Mouse (Mus musculus) Patski (cell line): ENCODE data around the gene Cnmd. TPM values are rescaled to one million over a fixed set of nuclear protein-coding genes. Genes with fewer than 3 reads are reported as not detected.

ENCODE experiments used
- ATAC-seq: fragments of 100-300 bp; one replicate; pipeline ENCODE4 v1.8.0; 2021
- CTCF ChIA-PET: fragments of 350-600 bp; sonication (Branson Sonifier 250); formaldehyde crosslinking; loops from one replicate; lab custom pipeline; 2022; ENCODE audit warnings: inconsistent platforms; lab: Charles Lee
- POLR2A ChIA-PET: fragments of 350-600 bp; sonication (Branson Sonifier 250); formaldehyde crosslinking; loops from one replicate; lab custom pipeline; 2022; ENCODE audit warnings: antibody characterized with exemption, inconsistent platforms; lab: Charles Lee
- DNase-seq: peaks from one replicate; pipeline ENCODE4 v3.0.0-alpha.2; 2011; ENCODE audit warnings: low read depth, low spot score
- H3K27me3 ChIP-seq: fragments of 371-371 bp; one replicate; pipeline ENCODE4 v1.5.1; 2021
- CTCF ChIP-seq: fragments of 100-300 bp; IDR thresholded peaks from one replicate; pipeline ENCODE4 v1.5.1; 2021
- in situ Hi-C: fragments of 300-500 bp; cut with MboI; formaldehyde crosslinking; loops from 3 replicates; pipeline ENCODE4 v1.11.1; 2018; ENCODE audit warnings: low pct_unique_long_range_greater_than_20kb, mixed read lengths
- polyA plus RNA-seq: library from polyadenylated mRNA; unstranded; gene quantifications from one replicate; pipeline ENCODE4 v1.2.3, GENCODE M21; 2021

Gene Cnmd
- polyA plus RNA-seq, 1 experiment from 2014 or later, result 2.5 TPM

DNA sequence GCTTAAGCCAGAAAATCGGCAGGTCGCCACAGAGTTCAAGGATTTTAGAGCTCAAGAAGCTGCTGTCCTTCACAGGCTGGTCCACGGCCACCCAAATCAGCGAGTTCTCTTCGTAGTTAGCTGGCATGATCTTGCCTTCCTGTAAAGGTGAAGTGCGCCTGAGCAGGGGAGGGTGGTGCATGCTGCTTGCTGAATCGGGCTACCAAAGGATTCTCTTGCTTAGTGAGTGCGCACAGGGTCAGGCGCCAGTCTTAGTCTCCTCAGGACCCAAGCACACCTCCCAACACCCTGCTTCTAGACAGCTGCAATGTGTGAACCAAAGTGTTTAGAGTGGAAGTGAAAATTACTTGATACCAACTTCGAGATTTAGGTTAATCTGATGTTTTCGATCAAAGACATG is 16.6 kb downstream of the Cnmd start:
- H3K27me3 ChIP-seq, result no peaks in the 10 kb centered on the region
- DNase-seq (no peak), ATAC-seq (no peak)
- POLR2A ChIA-PET, result no interaction called here
- in situ Hi-C loops, result no loop called here
- TF ChIP-seq CTCF, result no peak
- CTCF ChIA-PET, result no interaction called here

DNA sequence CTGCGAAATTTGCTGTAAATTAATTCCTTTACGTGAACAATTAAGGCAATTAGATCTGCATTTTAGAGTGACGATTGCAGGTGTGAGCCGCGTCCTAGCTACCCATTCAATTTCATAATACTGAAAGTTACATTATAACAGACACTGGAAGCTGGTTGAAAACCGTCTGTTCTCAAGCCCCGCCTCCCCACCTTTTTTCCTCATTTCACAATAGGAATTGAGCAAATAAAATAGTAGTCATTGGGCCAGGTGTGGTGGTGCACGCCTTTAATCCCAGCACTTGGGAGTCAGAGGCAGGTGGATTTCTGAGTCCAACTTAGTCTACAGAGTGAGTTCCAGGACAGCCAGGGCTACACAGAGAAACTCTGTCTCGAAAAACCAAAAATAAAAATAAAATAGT is 19.9 kb downstream of the Cnmd start:
- no peak for DNase-seq
- CTCF ChIA-PET, result no interaction called here
- no peak for ATAC-seq
- in situ Hi-C loops, result no loop called here
- POLR2A ChIA-PET, result no interaction called here
- TF ChIP-seq CTCF, result no peak
- no peaks in the 10 kb centered on the region for H3K27me3 ChIP-seq

DNA sequence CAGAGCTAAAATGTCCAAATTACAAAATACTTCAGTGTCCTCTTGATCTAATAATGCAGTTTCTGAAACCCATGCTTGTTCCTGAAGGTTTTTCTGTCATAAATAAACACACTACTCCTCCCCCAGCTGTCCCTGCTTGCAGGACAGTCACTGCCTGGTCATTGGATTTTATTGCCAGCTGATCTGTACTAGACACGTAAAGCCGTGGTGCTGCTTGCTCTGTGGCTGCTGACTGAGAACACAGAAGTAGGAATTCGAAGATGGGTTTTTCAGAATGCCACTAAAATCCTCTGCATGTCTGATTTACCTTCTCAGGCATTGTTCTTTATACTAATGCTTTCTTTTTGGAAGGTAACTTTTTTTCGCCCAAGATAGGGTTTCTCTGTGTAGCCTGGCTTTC is 25.2 kb downstream of the Cnmd start:
- ATAC-seq, result no peak
- DNase-seq, result no peak
- no peak for TF ChIP-seq CTCF
- CTCF ChIA-PET, result no interaction called here
- in situ Hi-C loops, result no loop called here
- H3K27me3 ChIP-seq, result no peaks in the 10 kb centered on the region
- POLR2A ChIA-PET, result no interaction called here

DNA sequence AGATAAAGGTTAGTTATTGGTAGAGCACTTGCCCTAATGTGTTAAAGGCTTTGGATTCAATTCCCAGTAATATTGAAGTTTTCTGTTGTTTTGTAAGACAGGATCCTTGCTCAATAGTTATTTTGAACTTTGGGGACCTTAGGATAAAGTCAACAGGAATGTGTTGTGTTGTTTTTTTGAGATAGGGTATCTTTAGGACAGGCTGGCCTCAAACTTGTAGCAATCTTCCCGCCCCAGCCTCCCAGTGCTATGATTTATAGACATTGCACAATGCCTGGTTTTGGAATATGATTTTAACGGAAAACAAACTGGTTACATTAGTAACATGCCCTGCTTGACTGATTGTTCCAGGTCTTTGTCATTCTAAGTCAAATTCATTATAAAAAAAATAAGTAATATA is 28.8 kb downstream of the Cnmd start:
- CTCF ChIA-PET, result no interaction called here
- TF ChIP-seq CTCF, result no peak
- no peak for DNase-seq

DNA sequence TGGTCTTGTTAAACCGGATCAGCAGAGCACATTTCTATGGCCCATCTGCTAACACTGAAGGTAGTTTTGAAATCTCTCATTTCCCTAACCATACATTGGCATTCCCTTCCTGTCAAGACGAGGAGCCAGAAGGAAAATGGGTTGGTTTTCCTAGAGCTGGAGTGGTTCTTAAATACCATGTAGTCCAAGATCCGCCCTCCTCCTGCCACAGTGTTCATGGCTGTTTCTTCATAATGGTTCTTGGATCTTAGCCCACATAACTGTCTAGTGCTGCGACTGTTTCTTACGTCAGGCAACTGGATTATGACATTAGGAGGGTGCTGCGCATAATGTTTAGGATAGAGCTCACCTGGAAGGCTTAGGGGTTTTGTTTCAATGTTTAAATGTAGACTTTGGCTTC is 29.6 kb downstream of the Cnmd start:
- ChIA-PET CTCF (interaction anchor here (1.0 to 1.2 kb wide), 2 partner anchors 14 to 106 kb away, joined by 3 read pairs; no protein-coding TSS in a partner anchor), POLR2A (no interaction called here)
- ATAC-seq (no peak), DNase-seq (no peak)
- TF ChIP-seq CTCF, result no peak
- in situ Hi-C loops, result no loop called here
- no peaks in the 10 kb centered on the region for H3K27me3 ChIP-seq

More for the DNA sequence above, 28.8 kb downstream of the Cnmd start:
- no peak for ATAC-seq
- H3K27me3 ChIP-seq, result no peaks in the 10 kb centered on the region
- in situ Hi-C loops, result no loop called here
- POLR2A ChIA-PET, result no interaction called here

DNA sequence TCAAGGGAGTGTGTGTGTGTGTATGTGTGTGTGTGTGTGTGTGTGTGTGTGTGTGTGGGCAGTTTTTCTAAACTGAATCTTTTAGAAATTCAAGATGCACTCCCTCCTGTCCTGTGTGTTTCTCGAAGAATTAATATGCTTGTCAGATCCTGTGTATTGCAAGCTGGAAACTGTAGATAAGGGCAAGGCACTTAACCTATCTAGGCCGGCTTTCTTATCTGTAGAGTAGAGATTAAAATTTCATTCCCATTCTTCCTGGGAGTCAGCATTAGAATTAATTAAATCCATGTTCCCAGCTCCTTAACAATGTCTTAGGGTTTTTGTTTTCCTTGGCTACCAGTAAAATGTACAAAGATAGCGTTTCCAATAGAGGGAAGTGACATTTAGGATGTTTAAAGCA is 40.8 kb downstream of the Cnmd start:
- ChIA-PET CTCF (no interaction called here), POLR2A (interaction anchor here (1.0 kb wide), 1 partner anchor 145 kb away, joined by 5 read pairs; no protein-coding TSS in a partner anchor)
- H3K27me3 ChIP-seq, result no peaks in the 10 kb centered on the region
- in situ Hi-C loops, result loop anchor here (5.0 to 10.0 kb wide), 2 partner anchors 111 to 604 kb away; no protein-coding TSS in a partner anchor
- no peak for TF ChIP-seq CTCF
- no peak for ATAC-seq
- no peak for DNase-seq

DNA sequence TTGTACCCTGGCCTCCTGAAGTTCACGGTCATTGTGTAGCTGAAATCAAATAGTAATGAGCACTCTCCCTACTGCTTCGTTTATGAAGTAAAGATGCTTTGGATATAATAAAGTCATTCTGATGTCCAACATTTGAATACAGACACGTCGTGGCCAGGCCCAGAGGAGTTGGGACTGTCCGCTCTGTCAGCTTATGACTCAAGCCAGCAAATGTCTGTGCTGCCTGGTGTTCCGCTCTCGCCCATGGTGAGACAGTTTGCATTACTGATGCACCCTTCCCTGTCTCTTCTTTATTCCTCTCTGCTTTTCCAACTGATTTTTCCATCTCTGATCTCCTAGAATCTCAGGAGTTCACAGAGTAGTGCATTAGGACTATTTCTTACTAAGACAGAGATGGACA is 42.2 kb downstream of the Cnmd start:
- CTCF ChIA-PET, result interaction anchor here (1.1 kb wide), 1 partner anchor 292 kb away, joined by 3 read pairs; no protein-coding TSS in a partner anchor
- ATAC-seq, result no peak
- no peaks in the 10 kb centered on the region for H3K27me3 ChIP-seq
- DNase-seq, result no peak
- POLR2A ChIA-PET, result no interaction called here
- in situ Hi-C loops, result loop anchor here (5.0 to 10.0 kb wide), 3 partner anchors 112 to 605 kb away; no protein-coding TSS in a partner anchor
- no peak for TF ChIP-seq CTCF

DNA sequence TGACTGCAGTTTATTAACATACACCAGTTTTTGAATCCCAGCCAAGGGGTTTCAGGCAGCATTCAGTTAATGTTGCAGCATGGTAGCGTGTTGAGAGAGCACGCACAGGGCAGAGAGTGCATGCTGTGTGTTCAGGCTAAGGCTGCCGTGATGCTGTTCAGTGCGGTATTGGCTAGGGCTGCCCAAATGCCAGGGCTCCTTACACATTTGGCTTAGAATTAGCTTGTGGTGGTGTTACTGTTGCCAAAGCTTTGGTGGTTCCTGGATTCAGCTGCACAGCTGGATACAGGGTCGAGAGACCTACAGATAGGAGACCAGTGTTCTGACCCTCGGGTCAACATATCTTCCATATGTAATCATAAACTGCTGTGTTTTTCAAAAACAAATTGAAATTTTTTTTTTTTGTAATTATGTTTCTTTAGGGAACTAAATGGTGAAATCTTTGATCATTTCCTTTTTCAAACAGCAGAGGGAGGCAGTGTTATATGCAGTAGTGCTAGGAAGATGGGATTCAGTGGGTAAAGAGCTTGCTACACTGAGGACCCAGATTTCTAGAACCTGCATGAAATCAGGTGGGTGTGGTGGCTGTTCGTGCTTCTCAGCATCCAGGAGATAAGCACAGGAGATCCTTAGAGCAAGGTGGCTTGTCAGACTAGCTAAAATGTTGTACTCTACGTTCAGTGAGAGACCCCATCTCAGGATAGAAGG is 44.7 kb downstream of the Cnmd start:
- CTCF ChIA-PET, result interaction anchor here (0.7 to 1.8 kb wide), 17 partner anchors 8 to 295 kb away, joined by 3 to 9 read pairs (median 3); no protein-coding TSS in a partner anchor
- POLR2A ChIA-PET, result interaction anchor here (0.7 kb wide), 1 partner anchor 42 kb away, joined by 3 read pairs; no protein-coding TSS in a partner anchor
- peak; percentile 56 for TF ChIP-seq CTCF
- peak; percentile 9 for DNase-seq
- no peak for ATAC-seq
- H3K27me3 ChIP-seq, result no peaks in the 10 kb centered on the region
- in situ Hi-C loops, result loop anchor here (10.0 kb wide), 1 partner anchor 298 kb away; no protein-coding TSS in a partner anchor

DNA sequence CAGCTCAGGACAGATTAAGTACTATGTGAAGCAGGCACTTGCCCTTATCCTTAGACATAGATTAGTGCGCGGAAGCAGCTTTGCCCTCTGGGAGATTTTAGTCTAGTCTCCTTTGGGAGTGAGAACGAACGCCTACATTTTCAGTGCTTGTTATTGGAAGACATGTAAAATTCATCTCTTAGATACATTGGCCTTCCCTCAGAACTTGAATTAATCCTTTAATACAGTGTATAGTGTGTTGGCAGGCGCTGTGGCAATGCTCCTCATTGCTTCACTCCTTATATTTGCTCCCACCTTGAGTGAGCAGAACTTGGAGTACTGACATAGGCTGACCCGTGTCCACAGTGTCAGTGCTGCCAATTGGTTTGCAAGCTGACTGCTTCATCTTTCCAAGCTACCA is 53.7 kb downstream of the Cnmd start:
- in situ Hi-C loops, result no loop called here
- no peak for DNase-seq
- CTCF ChIA-PET, result interaction anchor here (0.9 to 1.6 kb wide), 3 partner anchors 9 to 15 kb away, joined by 3 to 4 read pairs (median 4); no protein-coding TSS in a partner anchor
- no peak for TF ChIP-seq CTCF
- ATAC-seq, result no peak
- no peaks in the 10 kb centered on the region for H3K27me3 ChIP-seq
- POLR2A ChIA-PET, result no interaction called here

DNA sequence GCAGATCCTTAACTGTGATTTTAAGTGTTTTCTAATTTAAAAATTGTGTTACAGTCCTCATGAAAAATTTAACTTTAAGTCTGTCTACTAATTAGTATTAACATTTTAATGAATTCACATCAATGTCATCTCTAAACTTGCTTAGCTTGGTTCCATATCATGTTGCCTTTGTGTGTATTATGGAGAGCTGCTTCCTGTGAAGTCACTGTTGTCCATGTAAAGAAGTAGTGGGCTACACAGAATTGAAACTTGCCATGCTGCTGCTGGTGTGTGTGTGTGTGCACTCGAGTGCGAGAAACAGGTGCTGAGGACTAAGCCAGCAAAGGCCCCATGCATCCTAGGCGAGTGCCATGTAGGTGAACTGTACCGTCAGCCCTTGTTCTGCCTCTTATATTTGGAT is 54.6 kb downstream of the Cnmd start:
- ATAC-seq, result no peak
- no peaks in the 10 kb centered on the region for H3K27me3 ChIP-seq
- ChIA-PET POLR2A (no interaction called here), CTCF (interaction anchor here (1.4 to 1.6 kb wide), 2 partner anchors 10 to 16 kb away, joined by 4 read pairs; no protein-coding TSS in a partner anchor)
- no peak for DNase-seq
- in situ Hi-C loops, result no loop called here
- no peak for TF ChIP-seq CTCF

DNA sequence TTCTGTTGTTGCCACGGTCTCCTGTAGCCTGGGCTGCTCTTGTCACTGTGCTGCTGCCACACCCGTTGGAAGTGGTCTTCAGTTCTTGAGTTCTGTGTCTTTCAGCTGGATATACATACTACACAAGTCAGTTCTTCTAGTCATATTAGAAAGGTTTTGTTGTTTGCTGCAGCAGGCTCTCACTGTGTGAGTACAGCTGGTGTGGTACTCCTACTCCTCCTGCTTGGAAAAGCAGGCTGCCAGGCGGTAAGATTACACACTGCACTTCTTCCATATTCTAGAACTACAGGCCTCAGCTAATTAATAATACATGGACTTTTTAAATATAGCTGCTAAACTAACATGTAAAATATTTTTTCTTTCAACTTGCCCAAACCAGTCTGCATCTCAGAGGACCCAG is 55.1 kb downstream of the Cnmd start:
- POLR2A ChIA-PET, result no interaction called here
- no peak for ATAC-seq
- no peak for DNase-seq
- TF ChIP-seq CTCF, result no peak
- in situ Hi-C loops, result no loop called here
- CTCF ChIA-PET, result interaction anchor here (1.4 to 1.6 kb wide), 2 partner anchors 11 to 17 kb away, joined by 4 read pairs; no protein-coding TSS in a partner anchor
- H3K27me3 ChIP-seq, result no peaks in the 10 kb centered on the region
